11 mouse cellular contexts compared by ENCODE assay signal in the genomic region with DNA sequence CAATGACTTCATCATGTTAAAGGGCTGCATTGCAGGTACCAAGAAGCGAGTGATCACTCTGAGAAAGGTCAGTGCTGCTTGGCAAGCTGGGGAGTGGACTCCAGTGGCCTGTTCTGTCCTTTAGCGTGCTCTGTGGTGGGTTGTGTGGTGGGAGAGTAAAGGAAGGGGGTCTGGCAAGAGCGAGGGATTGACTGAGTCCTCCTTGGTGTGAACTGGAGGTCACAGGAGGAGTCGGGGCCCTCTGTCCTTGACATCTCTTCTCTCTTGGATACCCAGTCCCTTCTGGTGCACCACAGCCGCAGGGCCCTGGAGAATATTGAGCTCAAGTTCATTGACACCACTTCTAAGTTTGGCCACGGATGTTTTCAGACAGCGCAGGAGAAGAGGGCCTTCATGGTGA. TPM values are rescaled to one million over a fixed set of nuclear protein-coding genes. Genes with fewer than 3 reads are reported as not detected.
DNase-seq lines count a peak whose midpoint lies in the region; ATAC-seq and TF ChIP-seq lines count a peak whose summit lies in the region.
"Had no signal": no experiment of that assay in that cellular context is flagged by ENCODE, and none has a peak within 500 bp of the region (broad histone marks: within the 10 kb centered on the region; RNA-seq: fewer than 3 reads in every experiment).

No protein-coding gene starts in this region.

- WGBS in liver, embryonic 11.5 days = 82% methylated on average over 7 of the region's 7 CpGs
- WGBS in limb, embryonic 10.5 days = 88% methylated on average over 7 of the region's 7 CpGs
- 88% methylated on average over 7 of the region's 7 CpGs for WGBS in small intestine, adult 2 months

- H3K36me3 ChIP-seq in erythroblast, embryonic 14.5 days (ENCODE audit: control insufficient read depth) = peaks cover 12% of the 10 kb centered on the region
- H3K36me3 ChIP-seq in liver, embryonic 11.5 days (ENCODE audit: control insufficient read depth, insufficient read depth, low read length) = no peaks in the 10 kb centered on the region
- H3K36me3 ChIP-seq in limb, embryonic 10.5 days = peaks cover 9% of the 10 kb centered on the region
- no peaks in the 10 kb centered on the region for H3K36me3 ChIP-seq in small intestine, adult 2 months (ENCODE audit: control insufficient read depth, insufficient read depth, low read length)
- H3K36me3 ChIP-seq: hindbrain, embryonic 15.5 days had no signal

- no peaks in the 10 kb centered on the region for H3K9me3 ChIP-seq in erythroblast, embryonic 14.5 days (ENCODE audit: control insufficient read depth, low read length)
- no peaks in the 10 kb centered on the region for H3K9me3 ChIP-seq in liver, embryonic 11.5 days (ENCODE audit: control insufficient read depth, low read length)
- H3K9me3 ChIP-seq in limb, embryonic 10.5 days (replicated peaks) = no peaks in the 10 kb centered on the region
- H3K9me3 ChIP-seq: hindbrain, embryonic 15.5 days had no signal

- ATAC-seq in erythroblast, adult 5-6 weeks (replicated peaks; ENCODE audit: low FRiP score, poor library complexity, severe bottlenecking) = no peak
- ATAC-seq in liver, embryonic 11.5 days (replicated peaks; ENCODE audit: low FRiP score) = no peak

- no peak for TF ChIP-seq POLR2A in small intestine, adult 2 months (IDR thresholded peaks at IDR 0.05; ENCODE audit: low read depth, low read length)

- peak overlapping the region; percentile 87 for H3K4me3 ChIP-seq in erythroblast, embryonic 14.5 days (replicated peaks)
- H3K4me3 ChIP-seq in liver, embryonic 11.5 days (ENCODE audit: low read depth, low read length) = 0 out of 2 replicates have a peak overlapping the region, but pooled peaks have one; percentile 71
- no peak overlapping the region; the same call in 1 of the 2 replicates for H3K4me3 ChIP-seq in limb, embryonic 10.5 days
- H3K4me3 ChIP-seq in small intestine, adult 2 months (ENCODE audit: low read depth, low read length) = no peak overlapping the region

- H3K4me2 ChIP-seq in liver, embryonic 11.5 days = peak overlapping the region; percentile 90

- no peak for DNase-seq in liver, embryonic 11.5 days (ENCODE audit: low spot score)
- DNase-seq in liver = no peak
- DNase-seq in limb, embryonic 10.5 days (ENCODE audit: low spot score) = no peak
- DNase-seq in retina, embryonic 14.5 days (ENCODE audit: low spot score) = no peak
- no peak for DNase-seq in cerebellum, adult 18-20 months
- DNase-seq: layer of hippocampus, postnatal 36 days; right cerebral cortex, postnatal 4 days had no signal

- peak overlapping the region; percentile 49 for H3K27ac ChIP-seq in liver, embryonic 11.5 days (ENCODE audit: low read depth, low read length)
- H3K27ac ChIP-seq in limb, embryonic 10.5 days = 0 out of 2 replicates have a peak overlapping the region, but pooled peaks have one; percentile 77
- H3K27ac ChIP-seq in small intestine, adult 2 months (ENCODE audit: insufficient read depth, low read depth, low read length) = peak overlapping the region; percentile 60; the same call in 1 of the 2 replicates

- peaks cover 40% of the 10 kb centered on the region for H3K4me1 ChIP-seq in erythroblast, embryonic 14.5 days (ENCODE audit: control insufficient read depth)
- peaks cover 12% of the 10 kb centered on the region for H3K4me1 ChIP-seq in liver, embryonic 11.5 days (replicated peaks; ENCODE audit: control insufficient read depth, insufficient read depth, low read length)
- H3K4me1 ChIP-seq in limb, embryonic 10.5 days = peaks cover 16% of the 10 kb centered on the region
- peaks cover 15% of the 10 kb centered on the region; the same call in 1 of the 2 replicates for H3K4me1 ChIP-seq in small intestine, adult 2 months (ENCODE audit: control insufficient read depth, insufficient read depth, insufficient read length, low read length)

- no peaks in the 10 kb centered on the region for H3K27me3 ChIP-seq in erythroblast, embryonic 14.5 days (ENCODE audit: control insufficient read depth)
- no peaks in the 10 kb centered on the region for H3K27me3 ChIP-seq in liver, embryonic 11.5 days (replicated peaks; ENCODE audit: control insufficient read depth, insufficient read depth, low read length)
- no peaks in the 10 kb centered on the region for H3K27me3 ChIP-seq in limb, embryonic 10.5 days (ENCODE audit: low read depth, poor library complexity, severe bottlenecking)
- no peaks in the 10 kb centered on the region for H3K27me3 ChIP-seq in small intestine, adult 2 months (ENCODE audit: control insufficient read depth, insufficient read depth, low read length)
- H3K27me3 ChIP-seq: hindbrain, embryonic 15.5 days had no signal

- no peak for TF ChIP-seq CTCF in small intestine, adult 2 months (IDR thresholded peaks at IDR 0.05; ENCODE audit: extremely low read depth, insufficient read length, insufficient replicate concordance, low read depth, low read length)

- peak overlapping the region; percentile 66 for H3K9ac ChIP-seq in liver, embryonic 11.5 days (ENCODE audit: low read depth, low read length)

RNA-seq across cellular contexts. Expression of a gene that starts 1.0 kb away (rescaled TPM):
- 1.5 and 1.7 TPM in 2 replicates for polyA plus RNA-seq in erythroblast, embryonic 14.5 days (2012)
- 177 and 224 TPM in 2 replicates for total RNA-seq in erythroblast, adult 5-6 weeks (2015; ENCODE audit: low replicate concordance)
- total RNA-seq in erythroblast, adult 5-6 weeks (2017; ENCODE audit: low replicate concordance) = 42.8 and 97.5 TPM in 2 replicates
- polyA plus RNA-seq in liver, embryonic 11.5 days (2014; fragmentation: Nextera tagmentation; extraction: Ambion mirVana) = 30.7 and 31.0 TPM in 2 replicates
- polyA plus RNA-seq in limb, embryonic 10.5 days (2016; fragmentation: Nextera tagmentation; extraction: Ambion mirVana) = 19.9 and 23.6 TPM in 2 replicates
- polyA plus RNA-seq in small intestine, adult 2 months (2012; rRNA removed) = 29.5 and 54.2 TPM in 2 replicates

RNA-seq across cellular contexts. Expression of a gene that starts 7.8 kb away (rescaled TPM):
- not detected in 2 replicates for polyA plus RNA-seq in erythroblast, embryonic 14.5 days (2012)
- total RNA-seq in erythroblast, adult 5-6 weeks (2015; ENCODE audit: low replicate concordance) = not detected in 2 replicates
- not detected in 2 replicates for total RNA-seq in erythroblast, adult 5-6 weeks (2017; ENCODE audit: low replicate concordance)
- not detected in 2 replicates for polyA plus RNA-seq in liver, embryonic 11.5 days (2014; fragmentation: Nextera tagmentation; extraction: Ambion mirVana)
- 0.15 TPM in 1 of 2 replicates, not detected in the other for polyA plus RNA-seq in limb, embryonic 10.5 days (2016; fragmentation: Nextera tagmentation; extraction: Ambion mirVana)
- 0.11 and 0.19 TPM in 2 replicates for polyA plus RNA-seq in small intestine, adult 2 months (2012; rRNA removed)
- polyA plus RNA-seq: hindbrain, embryonic 15.5 days had no signal

RNA-seq across cellular contexts. Expression of a gene that starts 11.2 kb away (rescaled TPM):
- 104 and 106 TPM in 2 replicates for polyA plus RNA-seq in erythroblast, embryonic 14.5 days (2012)
- total RNA-seq in erythroblast, adult 5-6 weeks (2015; ENCODE audit: low replicate concordance) = 52.0 and 124 TPM in 2 replicates
- 74.1 and 90.5 TPM in 2 replicates for total RNA-seq in erythroblast, adult 5-6 weeks (2017; ENCODE audit: low replicate concordance)
- 301 and 321 TPM in 2 replicates for polyA plus RNA-seq in liver, embryonic 11.5 days (2014; fragmentation: Nextera tagmentation; extraction: Ambion mirVana)
- 202 and 204 TPM in 2 replicates for polyA plus RNA-seq in limb, embryonic 10.5 days (2016; fragmentation: Nextera tagmentation; extraction: Ambion mirVana)
- polyA plus RNA-seq in small intestine, adult 2 months (2012; rRNA removed) = 384 and 403 TPM in 2 replicates

RNA-seq across cellular contexts. Expression of a gene that starts 17.3 kb away (rescaled TPM):
- not detected in 2 replicates for polyA plus RNA-seq in erythroblast, embryonic 14.5 days (2012)
- not detected in 2 replicates for total RNA-seq in erythroblast, adult 5-6 weeks (2015; ENCODE audit: low replicate concordance)
- total RNA-seq in erythroblast, adult 5-6 weeks (2017; ENCODE audit: low replicate concordance) = not detected in 2 replicates
- 0.41 and 0.45 TPM in 2 replicates for polyA plus RNA-seq in liver, embryonic 11.5 days (2014; fragmentation: Nextera tagmentation; extraction: Ambion mirVana)
- polyA plus RNA-seq in limb, embryonic 10.5 days (2016; fragmentation: Nextera tagmentation; extraction: Ambion mirVana) = 3.2 and 4.2 TPM in 2 replicates
- polyA plus RNA-seq in small intestine, adult 2 months (2012; rRNA removed) = 1.7 and 2.8 TPM in 2 replicates
- total RNA-seq: layer of hippocampus, postnatal 36 days had no signal

RNA-seq across cellular contexts. Expression of a gene that starts 17.5 kb away (rescaled TPM):
- polyA plus RNA-seq in erythroblast, embryonic 14.5 days (2012) = 143 and 504 TPM in 2 replicates
- 1,254 and 1,636 TPM in 2 replicates for total RNA-seq in erythroblast, adult 5-6 weeks (2015; ENCODE audit: low replicate concordance)
- total RNA-seq in erythroblast, adult 5-6 weeks (2017; ENCODE audit: low replicate concordance) = 281 and 355 TPM in 2 replicates
- polyA plus RNA-seq in liver, embryonic 11.5 days (2014; fragmentation: Nextera tagmentation; extraction: Ambion mirVana) = 2,083 and 2,225 TPM in 2 replicates
- 1,693 and 2,093 TPM in 2 replicates for polyA plus RNA-seq in limb, embryonic 10.5 days (2016; fragmentation: Nextera tagmentation; extraction: Ambion mirVana)
- polyA plus RNA-seq in small intestine, adult 2 months (2012; rRNA removed) = 1,627 and 2,207 TPM in 2 replicates

Comparison
In these comparisons a context has a peak if more than half of its experiments do, and no peak if none do; other contexts are left out.
1. H3K4me3 ChIP-seq: peak in erythroblast, embryonic 14.5 days (single experiment) and liver, embryonic 11.5 days (single experiment); none in limb, embryonic 10.5 days (single experiment) and small intestine, adult 2 months (single experiment).
2. Peak in every context shown above with its lines, with median percentiles within 50 percentile points of each other: H3K27ac ChIP-seq.